Mouse (Mus musculus): ENCODE data around the gene Stim1. TPM values are rescaled to one million over a fixed set of nuclear protein-coding genes. Genes with fewer than 3 reads are reported as not detected.
"Not testable (repeated sequence)": the region's sequence is repeated elsewhere in the genome, so short reads cannot be mapped to it uniquely, and the experiment has no call there.

Stim1 gene
- total RNA-seq, 2 experiments from 2014 or later, result 76.4 to 77.1 TPM

GRCm38 (mm10) chr7:102446438-102446837, 178.8 kb downstream of the Stim1 start:
- peak; percentile 36 for DNase-seq

- DNase-seq, result no peak
Measured at GRCm38 (mm10) chr7:102458618-102459380, 191.2 kb downstream of the Stim1 start.

GRCm38 (mm10) chr7:102467566-102467965, 200.0 kb downstream of the Stim1 start:
- no peak for DNase-seq

- DNase-seq, result no peak
Measured at GRCm38 (mm10) chr7:102472675-102473074, 205.1 kb downstream of the Stim1 start.

GRCm38 (mm10) chr7:102476601-102477000, 209.0 kb downstream of the Stim1 start:
- no peak for DNase-seq

GRCm38 (mm10) chr7:102477377-102477776, 209.8 kb downstream of the Stim1 start:
- DNase-seq, result no peak

- DNase-seq, result no peak
Measured at GRCm38 (mm10) chr7:102478425-102478824, 210.8 kb downstream of the Stim1 start.

GRCm38 (mm10) chr7:102478926-102479325, 211.3 kb downstream of the Stim1 start:
- no peak for DNase-seq

GRCm38 (mm10) chr7:102479368-102480078, 211.9 kb downstream of the Stim1 start:
- DNase-seq, result peak; percentile 77

- no peak for DNase-seq
Measured at GRCm38 (mm10) chr7:102480821-102481220, 213.2 kb downstream of the Stim1 start.

GRCm38 (mm10) chr7:102481579-102481978, 214.0 kb downstream of the Stim1 start, which contains the start of gene Olfr543:
TSS of gene Olfr543 (minus strand) at chr7:102481679.
- DNase-seq, result no peak

- peak; percentile 18 for DNase-seq
Measured at GRCm38 (mm10) chr7:102483665-102484064, 216.1 kb downstream of the Stim1 start.

GRCm38 (mm10) chr7:102484766-102485165, 217.2 kb downstream of the Stim1 start:
- not testable (repeated sequence) for DNase-seq

GRCm38 (mm10) chr7:102486105-102486504, 218.5 kb downstream of the Stim1 start:
- DNase-seq, result no peak

Other genes starting within 250 kb of the Stim1 start
- 1 to 10 TPM; 5.4 to 6.3 TPM for gene Il18bp, start 249.1 kb upstream of the Stim1 start, total RNA-seq (2021)
- 10 to 100 TPM; 25.6 to 28.3 TPM for gene Rnf121, start 202.3 kb upstream of the Stim1 start, total RNA-seq (2021)
- 10 to 100 TPM; 12.6 to 19.0 TPM for gene Xndc1, start 202.3 kb upstream of the Stim1 start, total RNA-seq (2021)
- 1 to 10 TPM in 1 of 2 experiments, under 1 TPM in 1; 0.93 to 1.3 TPM for gene Xntrpc, start 202.1 kb upstream of the Stim1 start, total RNA-seq (2021)
- gene Trpc2, start 184.7 kb upstream of the Stim1 start, total RNA-seq (2021), result under 1 TPM in 1 of 2 experiments, not detected in 1; 0.88 TPM
- 10 to 100 TPM in 1 of 2 experiments, 1 to 10 TPM in 1; 5.9 to 30.8 TPM for gene Art1, start 166.1 kb upstream of the Stim1 start, total RNA-seq (2021)
- 1 to 10 TPM in 1 of 2 experiments, under 1 TPM in 1; 0.51 to 1.4 TPM for gene Art5, start 158.3 kb upstream of the Stim1 start, total RNA-seq (2021)
- not detected for gene Chrna10, start 151.0 kb upstream of the Stim1 start, total RNA-seq (2021)
- gene Nup98, start 57.6 kb upstream of the Stim1 start, total RNA-seq (2021), result 10 to 100 TPM; 49.4 to 49.7 TPM
- 100 to 1,000 TPM in 1 of 2 experiments, 10 to 100 TPM in 1; 86.1 to 109 TPM for gene Pgap2, start 57.6 kb upstream of the Stim1 start, total RNA-seq (2021)
- gene Rhog, start 11.8 kb upstream of the Stim1 start, total RNA-seq (2021), result 10 to 100 TPM; 47.9 to 57.5 TPM
- 10 to 100 TPM; 33.7 to 50.4 TPM for gene Rrm1, start 173.9 kb downstream of the Stim1 start, total RNA-seq (2021)
- gene Olfr543, start 213.9 kb downstream of the Stim1 start, total RNA-seq (2021), result not detected
- not detected for gene Olfr544, start 220.5 kb downstream of the Stim1 start, total RNA-seq (2021)
- gene Olfr545, start 231.8 kb downstream of the Stim1 start, total RNA-seq (2021), result not detected